Mouse (Mus musculus) CH12.LX (cell line): ENCODE data around the gene AC131692.1. TPM values are rescaled to one million over a fixed set of nuclear protein-coding genes. Genes with fewer than 3 reads are reported as not detected.

Experiments used
- DNase-seq: peaks from one replicate; pipeline ENCODE4 v3.0.0-alpha.2; 2013; ENCODE audit errors: extremely low read depth
- H3K27ac ChIP-seq: 2 replicates; pipeline ENCODE4 v1.5.1; 2012; ENCODE audit warnings: low read depth, mild to moderate bottlenecking, control low read depth, moderate library complexity; ENCODE audit not compliant: insufficient read depth
- H3K27me3 ChIP-seq: replicated peaks from 2 replicates; pipeline ENCODE3; 2012; ENCODE audit warnings: inconsistent platforms
- H3K36me3 ChIP-seq, 2 experiments: replicated peaks in 1 of 2; 2 replicates each; pipeline versions ENCODE3 to v1.6.1; 2012; ENCODE audit warnings: inconsistent platforms in 1 of 2, low read length in 1 of 2, mild to moderate bottlenecking in 1 of 2, mixed read lengths in 1 of 2, moderate library complexity in 1 of 2; ENCODE audit not compliant: control insufficient read depth in 1 of 2, insufficient read depth in 1 of 2
- H3K4me1 ChIP-seq, 2 experiments: 2 replicates each; pipeline ENCODE4 v1.6.1; 2012; ENCODE audit warnings: inconsistent platforms in 1 of 2, moderate library complexity in 1 of 2; ENCODE audit not compliant: insufficient read depth in 2 of 2, control insufficient read depth in 1 of 2
- H3K4me2 ChIP-seq: 2 replicates; pipeline ENCODE4 v1.6.1; 2012; ENCODE audit warnings: low read depth, mild to moderate bottlenecking, control low read depth; ENCODE audit not compliant: poor library complexity, insufficient read depth, severe bottlenecking
- H3K4me3 ChIP-seq, 3 experiments: fragments of 150-350 bp in 1 of 3; sonication (generic) in 1 of 3; replicated peaks in 1 of 3; 2 replicates each; pipeline versions ENCODE3 to v1.5.1; 2011 to 2012; ENCODE audit warnings: low read depth in 2 of 3, low read length in 2 of 3, mild to moderate bottlenecking in 2 of 3, moderate library complexity in 2 of 3, control low read depth in 1 of 3, improper control_type of control experiment in 1 of 3, inconsistent platforms in 1 of 3, mixed read lengths in 1 of 3; ENCODE audit not compliant: poor library complexity in 1 of 3
- H3K79me2 ChIP-seq: replicated peaks from 2 replicates; pipeline ENCODE4 v1.6.1; 2012; ENCODE audit warnings: mild to moderate bottlenecking, moderate library complexity; ENCODE audit not compliant: control insufficient read depth, poor library complexity, insufficient read depth, severe bottlenecking; ENCODE audit errors: extremely low read depth
- H3K9ac ChIP-seq: 2 replicates; pipeline ENCODE4 v1.6.1; 2012; ENCODE audit warnings: low read depth, mild to moderate bottlenecking, control low read depth, moderate library complexity; ENCODE audit not compliant: insufficient read depth
- H3K9me3 ChIP-seq: replicated peaks from 2 replicates; pipeline ENCODE3; 2012; ENCODE audit warnings: low read length, inconsistent platforms, mixed read lengths
- BHLHE40 ChIP-seq: IDR thresholded peaks from 2 replicates; pipeline ENCODE4 v1.6.1; 2011; ENCODE audit warnings: mild to moderate bottlenecking, low read depth, low read length, improper control_type of control experiment
- CHD2 ChIP-seq: IDR thresholded peaks from 2 replicates; pipeline ENCODE4 v1.6.1; 2011; ENCODE audit warnings: low read length, improper control_type of control experiment
- CTCF ChIP-seq, 2 experiments: IDR thresholded peaks in 1 of 2; conservative IDR thresholded peaks in 1 of 2; 2 replicates each; pipeline ENCODE4 v1.5.1; 2011 to 2012; ENCODE audit warnings: low read depth in 2 of 2, low read length in 2 of 2, improper control_type of control experiment in 1 of 2, inconsistent platforms in 1 of 2, mild to moderate bottlenecking in 1 of 2, moderate library complexity in 1 of 2
- E2F4 ChIP-seq: IDR thresholded peaks from 2 replicates; pipeline ENCODE4 v1.6.1; 2011; ENCODE audit warnings: low read depth, low read length, improper control_type of control experiment; ENCODE audit not compliant: insufficient replicate concordance
- EP300 ChIP-seq: IDR thresholded peaks from 2 replicates; pipeline ENCODE4 v1.6.1; 2011; ENCODE audit warnings: low read length, improper control_type of control experiment
- ETS1 ChIP-seq: conservative IDR thresholded peaks from 2 replicates; pipeline ENCODE4 v1.6.1; 2012; ENCODE audit warnings: low read depth, mild to moderate bottlenecking, inconsistent platforms, low read length, improper control_type of control experiment, moderate library complexity
- GABPA ChIP-seq: IDR thresholded peaks from 2 replicates; pipeline ENCODE4 v1.6.1; 2012; ENCODE audit warnings: low read depth, low read length, improper control_type of control experiment, inconsistent platforms; ENCODE audit not compliant: insufficient replicate concordance
- IRF4 ChIP-seq: IDR thresholded peaks from 2 replicates; pipeline ENCODE4 v1.6.1; 2014; ENCODE audit warnings: low read depth, mild to moderate bottlenecking, inconsistent platforms, low read length, improper control_type of control experiment
- JUN ChIP-seq: IDR thresholded peaks from 2 replicates; pipeline ENCODE4 v1.6.1; 2011; ENCODE audit warnings: low read depth, mild to moderate bottlenecking, low read length, improper control_type of control experiment, moderate library complexity; ENCODE audit not compliant: insufficient read depth
- KAT2A ChIP-seq: IDR thresholded peaks from 2 replicates; pipeline ENCODE4 v1.6.1; 2012; ENCODE audit warnings: low read length, improper control_type of control experiment, inconsistent platforms; ENCODE audit not compliant: insufficient replicate concordance
- MAFK ChIP-seq: IDR thresholded peaks from 2 replicates; pipeline ENCODE4 v1.6.1; 2011; ENCODE audit warnings: low read length, improper control_type of control experiment; ENCODE audit not compliant: insufficient replicate concordance
- MAZ ChIP-seq: IDR thresholded peaks from 2 replicates; pipeline ENCODE4 v1.6.1; 2012; ENCODE audit warnings: low read depth, mild to moderate bottlenecking, inconsistent platforms, low read length, improper control_type of control experiment, moderate library complexity
- MEF2A ChIP-seq: IDR thresholded peaks from 2 replicates; pipeline ENCODE4 v1.6.1; 2014; ENCODE audit warnings: low read depth, mild to moderate bottlenecking, inconsistent platforms, low read length, improper control_type of control experiment, borderline replicate concordance
- NELFE ChIP-seq: IDR thresholded peaks from 2 replicates; pipeline ENCODE4 v1.6.1; 2011; ENCODE audit warnings: low read depth, low read length, improper control_type of control experiment
- NRF1 ChIP-seq: IDR thresholded peaks from 2 replicates; pipeline ENCODE4 v1.6.1; 2014; ENCODE audit warnings: low read depth, mild to moderate bottlenecking, inconsistent platforms, low read length, improper control_type of control experiment, moderate library complexity
- PAX5 ChIP-seq: IDR thresholded peaks from 2 replicates; pipeline ENCODE4 v1.6.1; 2012; ENCODE audit warnings: low read length, inconsistent platforms, mixed read lengths
- POLR2A ChIP-seq: IDR thresholded peaks from 2 replicates; pipeline ENCODE4 v1.6.1; 2011; ENCODE audit warnings: low read depth, mild to moderate bottlenecking, improper control_type of control experiment, low read length
- POLR2AphosphoS2 ChIP-seq: IDR thresholded peaks from 2 replicates; pipeline ENCODE4 v1.6.1; 2011; ENCODE audit warnings: low read depth, low read length, improper control_type of control experiment
- RAD21 ChIP-seq: IDR thresholded peaks from 2 replicates; pipeline ENCODE4 v1.6.1; 2011; ENCODE audit warnings: low read depth, mild to moderate bottlenecking, low read length, improper control_type of control experiment, moderate library complexity
- RCOR1 ChIP-seq: conservative IDR thresholded peaks from 2 replicates; pipeline ENCODE4 v1.6.1; 2012; ENCODE audit warnings: low read depth, mild to moderate bottlenecking, inconsistent platforms, low read length, improper control_type of control experiment
- SMC3 ChIP-seq: IDR thresholded peaks from 2 replicates; pipeline ENCODE4 v1.6.1; 2011; ENCODE audit warnings: low read depth, low read length, improper control_type of control experiment
- USF1 ChIP-seq: IDR thresholded peaks from 2 replicates; pipeline ENCODE4 v1.6.1; 2014; ENCODE audit warnings: low read depth, mild to moderate bottlenecking, inconsistent platforms, low read length, improper control_type of control experiment
- USF2 ChIP-seq: conservative IDR thresholded peaks from 2 replicates; pipeline ENCODE4 v1.6.1; 2011; ENCODE audit warnings: low read depth, low read length, improper control_type of control experiment
- ZC3H11A ChIP-seq: IDR thresholded peaks from 2 replicates; pipeline ENCODE4 v1.6.1; 2012; ENCODE audit warnings: low read depth, mild to moderate bottlenecking, inconsistent platforms, low read length, improper control_type of control experiment
- ZMIZ1 ChIP-seq: IDR thresholded peaks from 2 replicates; pipeline ENCODE4 v1.6.1; 2012; ENCODE audit warnings: low read depth, mild to moderate bottlenecking, inconsistent platforms, low read length, improper control_type of control experiment
- ZNF384 ChIP-seq: IDR thresholded peaks from 2 replicates; pipeline ENCODE4 v1.6.1; 2012; ENCODE audit warnings: low read depth, low read length, improper control_type of control experiment, inconsistent platforms
- dilution Hi-C: fragments of 300-500 bp; cut with MboI; formaldehyde crosslinking; loops from 2 replicates; pipeline ENCODE4 v1.14.3; 2020; ENCODE audit warnings: low sequenced_read_pairs; ENCODE audit not compliant: extremely low pct_unique_long_range_greater_than_20kb, extremely low pct_ligation_motif_present
- in situ Hi-C: fragments of 300-500 bp; cut with MboI; formaldehyde crosslinking; loops from 3 replicates; pipeline ENCODE4 v1.14.3; 2019; ENCODE audit warnings: low sequenced_read_pairs, low pct_ligation_motif_present, low pct_unique_long_range_greater_than_20kb, mixed read lengths
- polyA plus RNA-seq: library from polyadenylated mRNA; unstranded; fragments of >175 nt; gene quantifications from 2 replicates; pipeline ENCODE4 v1.2.1, GENCODE M21; 2012; ENCODE audit warnings: low read depth; ENCODE audit not compliant: insufficient read length
- total RNA-seq, 2 experiments: library from RNA; depleted of rRNA; stranded (reverse); fragments of 300-350 nt in 1 of 2; fragments of >200 nt in 1 of 2; gene quantifications; 2 replicates each; pipeline ENCODE4 v1.2.3; 2012 to 2014

AC131692.1 gene
- total and polyA plus RNA-seq, 3 experiments, result 0.74 to 4.7 (median 0.81) TPM

- no peak for TF ChIP-seq E2F4
- no peak for TF ChIP-seq RAD21
- TF ChIP-seq IRF4, result peak; percentile 78
- TF ChIP-seq GABPA, result peak; percentile 23; the same call in 1 of the 2 replicates
- peak; percentile 75 for TF ChIP-seq NELFE
- no peak for TF ChIP-seq USF2
- TF ChIP-seq MEF2A, result peak; percentile 71
- peak; percentile 50 for TF ChIP-seq ZNF384
- TF ChIP-seq KAT2A, result peak; percentile 91; the same call in 1 of the 2 replicates
- TF ChIP-seq CHD2, result peak; percentile 85; the same call in 1 of the 2 replicates
- no peak for TF ChIP-seq MAFK
These were observed 17.4 kb upstream of the AC131692.1 start, which contains the start of gene Vps51 (continued) for GRCm38 (mm10) chr19:6076564-6077393.

- H3K4me1 ChIP-seq, result peaks cover 7 to 32% of the 10 kb centered on the region in 2 experiments
These were observed 14.2 kb upstream of the AC131692.1 start, which contains the start of gene Tmem262 for GRCm38 (mm10) chr19:6079983-6080480. TSS of gene Tmem262 (plus strand) at chr19:6080033.

DNA sequence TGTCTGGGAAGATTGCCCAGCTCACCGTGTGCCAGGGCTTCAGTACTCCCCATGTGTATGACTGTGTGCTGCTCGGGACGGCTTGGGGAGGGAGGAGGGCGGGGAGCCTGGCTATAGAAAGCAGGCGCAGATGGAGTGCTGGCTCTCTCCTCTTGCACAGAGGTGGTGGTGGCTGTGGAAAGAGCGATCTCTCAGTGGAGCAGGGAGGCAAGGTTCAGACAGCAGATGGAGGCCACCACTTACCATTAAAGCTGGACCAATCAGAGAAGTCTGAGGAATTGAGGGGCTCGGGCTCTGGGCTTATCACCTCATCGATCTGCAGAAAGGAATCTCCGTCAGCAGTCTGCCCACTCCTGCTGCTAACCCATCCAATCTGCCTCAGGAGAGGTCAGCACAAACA lies 12.1 kb upstream of the AC131692.1 start, which contains the start of gene Gm28374:
Gene Gm28374, minus strand, starts transcription at position 101 of the 400 bp plus-strand sequence.
- DNase-seq, result no peak
- dilution Hi-C loops (no loop called here), in situ Hi-C loops (no loop called here)
- peaks cover 4 to 32% of the 10 kb centered on the region in 2 experiments for H3K4me1 ChIP-seq
- no peak within 1 kb of the TSS for H3K4me3 ChIP-seq
- peaks cover 28% of the 10 kb centered on the region for H3K79me2 ChIP-seq
- no peak within 1 kb of the TSS for H3K27ac ChIP-seq
- H3K9ac ChIP-seq, result no peak within 1 kb of the TSS
- peaks cover 36 to 55% of the 10 kb centered on the region in 2 experiments for H3K36me3 ChIP-seq
- H3K27me3 ChIP-seq, result no peaks in the 10 kb centered on the region
- no peak within 1 kb of the TSS for H3K4me2 ChIP-seq
- no peak for TF ChIP-seq POLR2AphosphoS2
- no peak for TF ChIP-seq CTCF (conservative IDR thresholded peaks at IDR 0.05 in 1 of 2, IDR thresholded peaks at IDR 0.05 in 1 of 2; ENCODE audit: low read depth in 2 of 2, low read length in 2 of 2)
- TF ChIP-seq POLR2A, result no peak
- no peak for TF ChIP-seq MAZ
- TF ChIP-seq ZMIZ1, result no peak
- TF ChIP-seq ZC3H11A, result no peak
- no peak for TF ChIP-seq USF2
- TF ChIP-seq E2F4, result no peak
- no peak for TF ChIP-seq SMC3
- TF ChIP-seq BHLHE40, result no peak
- TF ChIP-seq EP300, result no peak
- TF ChIP-seq PAX5, result no peak
- TF ChIP-seq RAD21, result no peak
- no peak for TF ChIP-seq MAFK
- TF ChIP-seq RCOR1, result no peak
- no peak for TF ChIP-seq NRF1
- no peak for TF ChIP-seq ETS1
- no peak for TF ChIP-seq JUN
- no peak for TF ChIP-seq USF1
- no peak for TF ChIP-seq GABPA
- TF ChIP-seq, all 38 proteins: peak for 0
- H3K9me3 ChIP-seq, result no peaks in the 10 kb centered on the region

More at GRCm38 (mm10) chr19:6079983-6080480, 14.2 kb upstream of the AC131692.1 start, which contains the start of gene Tmem262:
- TF ChIP-seq ZNF384 (no peak), POLR2A (0 out of 2 replicates have a peak, but pooled peaks have one; percentile 14)
- Histone ChIP-seq H3K4me2 (no peak within 1 kb of the TSS), H3K36me3 (peaks cover 29 to 51% of the 10 kb centered on the region in 2 experiments), H3K27me3 (no peaks in the 10 kb centered on the region), H3K27ac (no peak within 1 kb of the TSS), H3K9me3 (no peaks in the 10 kb centered on the region), H3K9ac (no peak within 1 kb of the TSS), H3K79me2 (peaks cover 28% of the 10 kb centered on the region), H3K4me3 (no peak within 1 kb of the TSS)
- DNase-seq, result no peak
- dilution Hi-C loops, result no loop called here
- in situ Hi-C loops, result no loop called here
